Mouse (Mus musculus) heart, adult 2 months (tissue): ENCODE results near the gene Olfr1014.

Experiments
- CTCF ChIP-seq: fragments of 200-600 bp; IDR thresholded peaks from 2 replicates; pipeline ENCODE4 v1.8.1; 2022; ENCODE audit warnings: antibody characterized with exemption, mild to moderate bottlenecking, moderate library complexity
- EP300 ChIP-seq: fragments of 200-500 bp; IDR thresholded peaks from 2 replicates; pipeline ENCODE4 v1.6.1; 2011; ENCODE audit warnings: low read depth, low read length, control low read depth; ENCODE audit not compliant: insufficient read depth
- POLR2A ChIP-seq: fragments of 200-500 bp; IDR thresholded peaks from 2 replicates; pipeline ENCODE4 v1.6.1; 2011; ENCODE audit warnings: mild to moderate bottlenecking, low read depth, low read length, control low read depth; ENCODE audit not compliant: insufficient read depth

- TF ChIP-seq CTCF (no peak), POLR2A (no peak), EP300 (no peak)
Measured at GRCm38 (mm10) chr2:85766798-85767197, 5.7 kb upstream of the Olfr1014 start, which contains the start of gene Olfr1013.
